Mouse (Mus musculus): Measurements from ENCODE around the gene Twist1.
A peak's percentile ranks its signal among the peaks of the same experiment; 100 is the strongest.

Twist1 gene

DNA sequence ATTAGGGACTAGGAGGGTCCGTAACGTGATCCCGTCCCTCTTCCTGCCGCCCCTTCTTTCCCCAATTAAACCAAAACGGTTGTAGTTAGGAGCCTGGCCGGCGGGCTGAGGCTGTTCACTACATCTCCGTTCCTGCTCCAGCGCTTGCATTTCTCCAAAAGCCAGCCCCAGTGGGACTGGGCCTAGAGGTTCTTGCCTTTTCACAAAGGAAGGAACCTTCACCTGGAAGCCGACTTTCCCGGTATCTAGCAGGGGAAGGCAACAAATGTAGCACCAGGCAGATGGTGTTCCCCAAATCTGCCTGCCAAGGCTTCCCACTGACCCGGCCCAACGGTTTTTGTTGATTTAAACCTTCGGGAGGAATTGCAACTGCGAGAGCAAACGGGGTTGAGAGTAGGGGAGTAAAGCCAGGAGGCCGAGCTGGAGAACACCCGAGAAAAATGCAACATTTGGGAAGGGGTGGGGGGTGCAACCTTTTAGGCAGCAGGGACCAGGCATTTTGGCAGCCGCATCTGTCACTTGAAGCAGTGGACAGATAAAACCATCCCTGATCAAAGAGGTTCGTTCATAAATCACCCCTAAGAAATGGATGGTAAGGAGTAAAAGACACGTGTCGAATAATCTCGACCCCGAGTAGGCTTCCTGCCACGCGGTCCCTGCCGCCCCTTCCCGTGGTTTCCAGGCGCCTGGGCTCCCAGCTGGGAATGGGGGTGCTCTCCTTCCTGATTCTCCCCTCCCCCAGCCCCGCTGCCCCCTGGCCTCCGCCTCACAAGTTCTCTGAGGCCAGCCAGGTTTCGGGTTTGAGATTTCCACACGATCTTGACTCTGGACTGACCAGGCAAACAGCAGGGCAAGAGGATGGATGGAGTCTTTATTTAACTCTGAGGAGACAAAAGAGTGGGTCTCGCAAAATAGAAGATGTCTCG lies 9.3 kb downstream of the Twist1 start:
- peak; percentile 70 for DNase-seq (ENCODE audit: low read depth)

DNA sequence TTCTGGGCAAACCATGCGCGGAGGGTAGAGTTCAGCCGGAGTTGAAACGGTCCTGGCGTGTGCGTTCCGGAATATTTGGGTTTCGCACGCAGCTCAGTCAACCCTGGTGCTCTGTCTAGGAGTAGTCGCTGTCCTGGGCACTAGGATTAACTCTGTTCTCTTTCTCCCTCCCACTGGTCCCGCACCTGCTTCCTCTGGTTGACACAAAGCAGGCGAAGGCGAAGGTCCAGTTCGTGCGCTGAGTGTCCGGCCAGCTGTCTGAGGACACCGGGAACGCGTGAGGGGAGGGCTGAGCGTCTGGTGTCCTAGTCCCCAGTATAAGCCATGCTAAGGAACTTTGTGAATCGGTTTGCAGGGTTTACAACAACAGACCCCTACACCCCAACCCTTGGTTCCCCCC lies 10.0 kb downstream of the Twist1 start:
- no peak for DNase-seq (ENCODE audit: low read depth)

DNA sequence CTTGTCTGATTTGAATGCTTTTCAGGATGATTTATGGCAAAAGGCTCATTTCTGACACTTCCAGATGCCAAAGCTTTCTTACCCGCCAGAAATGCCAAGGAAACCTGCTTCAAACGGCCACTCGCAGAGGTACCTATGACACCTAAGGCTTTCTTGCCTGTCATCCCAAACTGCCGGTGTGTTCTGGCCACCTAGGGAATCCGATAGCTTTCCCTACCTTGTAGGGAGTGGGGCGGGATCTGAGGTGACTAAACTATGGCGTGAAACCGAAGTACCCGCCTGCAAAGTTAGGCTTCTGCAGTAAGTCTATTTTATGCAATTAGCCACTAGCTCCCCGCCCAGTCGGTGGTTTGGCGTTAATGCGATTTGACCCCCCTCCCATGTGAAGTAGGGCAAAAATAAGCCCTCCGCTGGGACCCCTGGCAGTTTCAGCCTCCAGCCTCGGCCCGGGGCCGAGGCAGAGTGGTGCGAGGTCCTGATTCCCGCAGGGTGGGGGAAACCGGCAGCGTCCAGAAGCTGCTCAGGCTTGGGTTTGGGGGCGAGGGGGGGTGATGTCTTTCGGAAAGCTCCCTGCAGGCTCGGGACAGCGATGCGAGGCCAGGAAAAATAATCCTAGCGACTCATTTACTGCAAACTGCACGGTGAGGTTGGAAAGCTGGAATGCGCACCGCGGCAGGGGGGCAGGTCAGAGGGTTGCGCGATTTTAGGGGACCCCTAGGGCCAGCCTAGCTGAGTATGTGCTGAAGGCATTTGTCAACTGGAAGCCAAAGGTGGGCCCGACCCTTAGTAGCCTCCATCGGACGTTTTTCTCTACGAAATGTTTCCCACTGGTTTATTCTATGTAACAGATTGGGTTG lies 10.8 kb downstream of the Twist1 start:
- no peak for DNase-seq (ENCODE audit: low read depth)

DNA sequence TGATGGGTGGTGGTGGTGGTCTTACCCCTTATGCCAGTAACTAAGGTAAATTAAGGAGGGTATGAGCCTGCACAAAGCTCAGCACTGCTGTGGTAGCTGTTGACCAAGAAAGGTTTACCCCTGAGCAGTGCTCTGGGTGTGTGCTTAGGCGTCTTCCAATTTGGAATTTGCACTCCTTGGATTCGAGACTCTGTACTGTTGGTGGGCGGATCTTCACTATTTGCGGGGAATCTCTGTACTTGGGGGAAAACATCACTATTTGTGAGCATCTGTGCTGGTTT lies 11.4 kb downstream of the Twist1 start:
- DNase-seq (ENCODE audit: low read depth): no peak

GRCm38 (mm10) chr12:33980159-33980558 lies 22.7 kb downstream of the Twist1 start:
- no peak for DNase-seq (ENCODE audit: low read depth)

DNA sequence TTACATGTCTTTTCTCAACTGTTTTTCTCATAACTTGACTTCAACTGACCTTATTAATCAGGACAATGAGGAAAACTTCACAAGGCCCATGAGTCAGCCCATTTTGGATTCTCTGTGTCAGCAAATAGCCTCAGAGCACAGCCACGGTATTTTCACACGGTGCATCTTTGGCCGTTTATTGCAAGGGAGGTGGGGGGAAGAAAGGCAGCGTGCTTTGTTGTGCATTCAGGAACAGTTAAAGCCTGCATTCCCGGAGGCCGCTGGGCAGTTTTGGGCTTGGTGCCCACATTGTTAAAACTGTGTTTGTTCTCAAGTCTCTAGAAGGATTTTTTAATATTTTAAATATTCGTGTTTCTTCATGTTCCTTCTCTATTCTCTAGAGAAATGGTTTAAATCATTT lies 24.0 kb downstream of the Twist1 start:
- DNase-seq (ENCODE audit: low read depth): peak; percentile 14

DNA sequence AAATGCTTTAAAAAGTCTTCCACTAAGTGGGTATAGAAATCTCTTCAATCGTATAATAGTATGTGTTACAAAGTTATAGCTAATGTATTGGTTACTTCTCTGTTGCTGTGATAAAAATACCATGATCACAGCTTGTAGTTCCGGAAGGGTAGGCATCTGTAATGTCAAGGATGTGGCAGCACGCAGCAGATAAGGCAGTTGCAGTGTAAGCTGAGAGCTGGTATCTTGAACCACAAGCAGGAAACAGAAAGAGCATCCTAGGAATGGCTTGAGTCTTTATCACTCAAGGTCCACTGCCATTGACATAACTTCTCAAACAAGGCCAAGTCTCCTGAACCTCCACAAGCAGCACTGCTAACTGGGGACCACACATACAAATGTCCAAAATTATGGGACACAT lies 35.7 kb downstream of the Twist1 start:
- no peak for DNase-seq (ENCODE audit: low read depth)

All from NIH3T3 (cell line).